Mouse (Mus musculus): ENCODE measurements at regions not wholly inside any gene's neighbourhood (a gene's known extent, or its start where the extent isn't known, plus 50 kb on each side); places are given as distances from the start of the nearest gene placed in this dataset.

DNA sequence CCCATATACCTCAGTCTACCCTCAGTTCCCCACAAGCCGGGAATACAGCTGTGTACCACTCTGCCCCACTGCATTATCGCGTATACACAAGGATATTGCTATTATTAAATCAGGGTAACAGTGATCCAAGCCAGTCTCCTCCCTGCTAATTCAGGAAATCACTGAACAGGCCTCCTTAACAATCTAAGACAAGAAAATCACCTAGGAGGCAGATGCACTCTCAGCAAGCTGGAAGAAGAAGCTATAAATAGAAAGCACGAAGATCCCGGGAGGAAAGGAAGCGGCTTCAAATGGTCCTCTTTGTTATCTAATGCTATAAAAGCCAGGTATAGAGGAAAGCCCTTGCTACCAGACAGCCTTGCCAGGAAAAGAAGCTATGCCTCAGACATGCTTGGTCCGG is 304.6 kb downstream of the Wdr11 start:
- TF ChIP-seq POLR2A (IDR thresholded peaks at IDR 0.05; ENCODE audit: borderline replicate concordance, extremely low read depth, low read depth, low read length), result no peak
- no peak for TF ChIP-seq CTCF (IDR thresholded peaks at IDR 0.05; ENCODE audit: insufficient read depth, low read length)
- Histone ChIP-seq H3K4me3 (replicated peaks; ENCODE audit: extremely low read depth, low read depth, low read length) (no peak overlapping the region), H3K4me1 (ENCODE audit: control insufficient read depth, insufficient read depth, low read length) (no peaks in the 10 kb centered on the region)
- WGBS, result 71% methylated on average over 7 of the region's 7 CpGs
- DNase-seq, result no peak

DNA sequence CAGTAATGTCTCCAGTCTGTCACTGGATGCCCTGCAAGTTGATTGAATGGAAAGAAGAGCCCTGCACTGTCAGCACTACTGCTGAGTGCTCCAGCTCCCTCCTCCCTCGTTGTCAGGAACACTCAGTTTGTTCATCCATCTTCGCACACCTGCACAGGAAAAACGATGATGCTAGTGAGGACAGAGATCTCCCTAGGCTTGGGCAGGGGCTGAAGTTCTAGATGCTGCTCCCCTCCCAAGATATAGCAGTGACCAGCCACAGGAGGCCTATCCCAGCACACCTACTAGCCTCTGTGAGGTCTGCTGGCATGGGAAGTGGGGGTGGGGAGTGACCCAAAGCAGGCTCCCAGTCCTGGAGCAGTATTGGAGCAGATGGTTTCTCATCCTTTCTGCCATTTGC is 305.8 kb downstream of the Wdr11 start:
- 61% methylated on average over 3 of the region's 3 CpGs for WGBS
- Histone ChIP-seq H3K4me3 (replicated peaks; ENCODE audit: extremely low read depth, low read depth, low read length) (no peak overlapping the region), H3K4me1 (ENCODE audit: control insufficient read depth, insufficient read depth, low read length) (no peaks in the 10 kb centered on the region)
- DNase-seq, result no peak
- TF ChIP-seq POLR2A (IDR thresholded peaks at IDR 0.05; ENCODE audit: borderline replicate concordance, extremely low read depth, low read depth, low read length) (no peak), CTCF (IDR thresholded peaks at IDR 0.05; ENCODE audit: insufficient read depth, low read length) (no peak)

DNA sequence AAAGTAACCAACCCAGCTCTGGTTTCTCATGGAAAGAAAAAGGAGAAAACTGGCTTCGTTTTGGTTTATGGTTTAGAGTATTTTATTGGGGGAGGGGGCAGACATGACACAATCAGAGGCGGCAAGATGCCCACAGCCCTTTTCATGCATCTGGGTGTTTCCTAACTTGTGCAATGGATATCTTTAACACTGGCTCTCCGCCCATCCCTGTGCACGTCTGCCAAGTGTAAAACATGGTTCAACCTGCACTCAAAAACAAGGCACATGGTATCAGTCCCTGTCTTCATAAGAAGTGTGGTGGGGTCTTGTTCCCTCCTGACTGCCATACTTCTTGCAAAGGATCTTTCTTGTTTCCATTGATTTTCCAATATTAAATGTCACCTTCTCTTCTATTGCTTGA is 310.6 kb downstream of the Wdr11 start:
- no peak for DNase-seq
- no peak for TF ChIP-seq POLR2A (IDR thresholded peaks at IDR 0.05; ENCODE audit: borderline replicate concordance, extremely low read depth, low read depth, low read length)
- no peak for TF ChIP-seq CTCF (IDR thresholded peaks at IDR 0.05; ENCODE audit: insufficient read depth, low read length)
- Histone ChIP-seq H3K4me3 (replicated peaks; ENCODE audit: extremely low read depth, low read depth, low read length) (no peak overlapping the region), H3K4me1 (ENCODE audit: control insufficient read depth, insufficient read depth, low read length) (no peaks in the 10 kb centered on the region)
- 68% methylated on average over 4 of the region's 4 CpGs for WGBS

DNA sequence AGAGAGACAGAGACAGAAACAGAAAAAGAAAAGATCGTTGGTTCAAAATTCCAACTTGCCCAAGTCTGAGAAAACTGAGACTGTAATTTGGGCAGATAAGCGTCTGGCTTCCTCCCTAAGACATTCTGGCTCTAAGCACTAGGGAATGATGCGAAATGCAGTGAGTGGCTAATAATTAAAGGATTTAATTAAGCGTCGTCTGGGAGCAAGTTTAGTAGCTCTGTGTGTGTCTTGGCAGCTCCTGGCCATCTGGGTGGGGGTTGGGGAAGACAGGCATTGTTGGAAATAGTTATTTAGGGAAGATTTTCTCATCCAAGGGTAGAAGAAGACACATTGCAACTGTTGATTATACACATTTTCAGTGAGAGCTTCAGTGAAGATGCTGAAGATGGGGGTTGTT is 311.5 kb downstream of the Wdr11 start:
- Histone ChIP-seq H3K4me3 (replicated peaks; ENCODE audit: extremely low read depth, low read depth, low read length) (no peak overlapping the region), H3K4me1 (ENCODE audit: control insufficient read depth, insufficient read depth, low read length) (no peaks in the 10 kb centered on the region)
- no peak for TF ChIP-seq POLR2A (IDR thresholded peaks at IDR 0.05; ENCODE audit: borderline replicate concordance, extremely low read depth, low read depth, low read length)
- TF ChIP-seq CTCF (IDR thresholded peaks at IDR 0.05; ENCODE audit: insufficient read depth, low read length), result no peak
- DNase-seq, result no peak
- 73% methylated on average over 5 of the region's 5 CpGs for WGBS

DNA sequence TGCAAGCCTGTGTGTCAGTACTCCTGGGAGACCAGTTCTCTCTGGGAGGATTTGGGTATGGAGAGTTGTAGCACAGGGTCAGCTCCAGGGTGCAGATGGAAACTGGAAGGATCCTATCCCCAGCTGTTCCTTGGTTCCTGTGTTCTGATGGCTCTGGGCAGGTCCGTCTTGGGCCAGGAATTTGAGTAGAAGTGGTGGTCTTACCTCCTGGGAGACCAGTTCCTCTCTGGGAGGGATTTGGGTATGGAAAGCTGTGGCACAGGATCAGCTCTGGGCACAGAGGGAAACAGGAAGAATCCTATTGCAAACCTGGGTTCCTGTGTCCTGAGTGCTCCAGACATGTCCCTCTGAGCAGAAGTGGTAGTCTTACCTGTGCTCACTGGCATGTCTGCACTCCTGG is 314.5 kb downstream of the Wdr11 start:
- WGBS, result 79% methylated on average over 1 of the region's 1 CpGs
- no peak for DNase-seq
- Histone ChIP-seq H3K4me1 (ENCODE audit: control insufficient read depth, insufficient read depth, low read length) (no peaks in the 10 kb centered on the region), H3K4me3 (replicated peaks; ENCODE audit: extremely low read depth, low read depth, low read length) (no peak overlapping the region)
- TF ChIP-seq POLR2A (IDR thresholded peaks at IDR 0.05; ENCODE audit: borderline replicate concordance, extremely low read depth, low read depth, low read length) (no peak), CTCF (IDR thresholded peaks at IDR 0.05; ENCODE audit: insufficient read depth, low read length) (no peak)

DNA sequence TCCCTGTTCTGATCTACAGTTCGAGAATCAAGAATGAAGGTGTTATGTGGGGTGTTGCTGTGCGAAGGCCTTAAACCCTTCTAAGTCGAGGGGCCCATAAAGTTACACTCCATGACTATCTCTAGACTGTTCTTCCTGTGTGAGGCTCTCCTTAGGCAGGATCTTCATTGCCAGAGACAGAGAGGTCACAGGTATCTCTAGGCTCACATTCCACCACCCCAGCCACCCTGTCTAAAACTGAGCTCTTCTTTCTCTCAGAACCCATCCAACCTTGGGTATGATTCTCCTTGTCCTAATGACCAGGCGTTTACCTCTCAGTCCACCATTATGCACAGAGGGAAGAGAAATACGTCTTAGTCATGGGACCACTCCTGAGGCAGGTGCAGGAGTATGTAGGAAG is 317.2 kb downstream of the Wdr11 start:
- Histone ChIP-seq H3K4me1 (ENCODE audit: control insufficient read depth, insufficient read depth, low read length) (no peaks in the 10 kb centered on the region), H3K4me3 (replicated peaks; ENCODE audit: extremely low read depth, low read depth, low read length) (no peak overlapping the region)
- 88% methylated on average over 5 of the region's 5 CpGs for WGBS
- TF ChIP-seq CTCF (IDR thresholded peaks at IDR 0.05; ENCODE audit: insufficient read depth, low read length) (no peak), POLR2A (IDR thresholded peaks at IDR 0.05; ENCODE audit: borderline replicate concordance, extremely low read depth, low read depth, low read length) (no peak)
- DNase-seq, result no peak

DNA sequence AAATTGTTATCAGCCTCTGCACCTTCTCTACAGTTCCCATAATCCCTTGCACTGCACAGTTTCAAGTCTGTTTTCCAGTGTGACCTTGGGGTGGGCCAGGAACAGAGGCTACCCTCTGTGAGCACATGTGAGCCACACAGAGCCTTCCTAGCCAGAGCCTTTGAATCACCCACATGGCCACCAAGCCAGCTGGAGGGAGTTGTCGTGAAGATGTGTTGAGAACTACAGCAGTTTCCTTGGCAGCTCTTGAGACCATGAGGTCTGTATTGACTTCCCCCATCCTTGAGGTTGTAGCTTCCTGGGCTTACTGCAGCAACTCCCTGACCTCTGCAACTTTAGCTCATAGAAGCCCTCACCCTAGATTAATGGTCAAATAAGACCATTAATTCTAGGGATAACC is 318.1 kb downstream of the Wdr11 start:
- no peak for TF ChIP-seq POLR2A (IDR thresholded peaks at IDR 0.05; ENCODE audit: borderline replicate concordance, extremely low read depth, low read depth, low read length)
- no peak for TF ChIP-seq CTCF (IDR thresholded peaks at IDR 0.05; ENCODE audit: insufficient read depth, low read length)
- H3K4me3 ChIP-seq (replicated peaks; ENCODE audit: extremely low read depth, low read depth, low read length), result no peak overlapping the region
- DNase-seq, result no peak
- 58% methylated on average over 1 of the region's 1 CpGs for whole genome bisulfite sequencing
- no peaks in the 10 kb centered on the region for H3K4me1 ChIP-seq (ENCODE audit: control insufficient read depth, insufficient read depth, low read length)

DNA sequence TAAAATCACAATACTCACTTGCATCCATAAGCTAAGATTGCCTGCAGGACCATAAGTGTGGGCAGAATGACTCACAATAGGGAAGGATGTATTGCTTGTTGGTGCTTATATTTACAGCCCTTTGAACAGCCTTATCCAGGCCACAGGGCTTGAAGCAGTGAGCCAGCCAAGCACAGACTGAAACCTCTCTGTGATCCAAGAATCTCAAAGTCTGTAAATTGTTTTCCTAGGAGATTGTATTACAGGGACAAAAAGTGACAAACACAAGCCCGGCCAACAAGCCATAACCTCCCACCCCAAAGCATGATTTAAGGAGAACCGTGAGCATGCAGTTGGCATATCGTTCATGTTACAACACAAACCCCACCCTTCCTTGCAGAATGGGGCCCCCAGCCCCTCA is 319.2 kb downstream of the Wdr11 start:
- Histone ChIP-seq H3K4me1 (ENCODE audit: control insufficient read depth, insufficient read depth, low read length) (no peaks in the 10 kb centered on the region), H3K4me3 (replicated peaks; ENCODE audit: extremely low read depth, low read depth, low read length) (no peak overlapping the region)
- no peak for DNase-seq
- no peak for TF ChIP-seq CTCF (IDR thresholded peaks at IDR 0.05; ENCODE audit: insufficient read depth, low read length)
- no peak for TF ChIP-seq POLR2A (IDR thresholded peaks at IDR 0.05; ENCODE audit: borderline replicate concordance, extremely low read depth, low read depth, low read length)
- WGBS, result 56% methylated on average over 3 of the region's 3 CpGs

DNA sequence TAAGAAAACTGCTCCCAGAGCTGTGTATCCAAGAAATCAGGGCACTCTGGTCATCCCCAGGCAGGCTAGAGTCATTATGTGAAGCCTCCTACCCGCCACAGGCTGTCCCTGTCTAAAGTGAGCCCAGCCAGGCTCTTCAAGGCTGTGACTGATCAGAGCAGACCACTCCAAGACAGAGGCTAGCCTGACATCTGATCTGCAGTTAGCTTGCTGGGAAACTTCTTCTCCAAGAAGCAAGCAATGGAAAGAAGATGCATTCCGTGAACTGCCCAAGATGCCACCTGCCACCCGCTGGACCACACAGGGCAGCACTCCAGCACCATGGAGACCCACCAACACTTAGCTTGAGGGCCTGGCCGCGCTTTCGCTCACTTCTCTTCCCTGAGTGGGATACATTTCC is 323.2 kb downstream of the Wdr11 start:
- 93% methylated on average over 6 of the region's 6 CpGs for WGBS
- no peak overlapping the region for H3K4me3 ChIP-seq (replicated peaks; ENCODE audit: extremely low read depth, low read depth, low read length)
- TF ChIP-seq POLR2A (IDR thresholded peaks at IDR 0.05; ENCODE audit: borderline replicate concordance, extremely low read depth, low read depth, low read length), result no peak
- TF ChIP-seq CTCF (IDR thresholded peaks at IDR 0.05; ENCODE audit: insufficient read depth, low read length), result no peak
- no peak for DNase-seq
- no peaks in the 10 kb centered on the region for H3K4me1 ChIP-seq (ENCODE audit: control insufficient read depth, insufficient read depth, low read length)

DNA sequence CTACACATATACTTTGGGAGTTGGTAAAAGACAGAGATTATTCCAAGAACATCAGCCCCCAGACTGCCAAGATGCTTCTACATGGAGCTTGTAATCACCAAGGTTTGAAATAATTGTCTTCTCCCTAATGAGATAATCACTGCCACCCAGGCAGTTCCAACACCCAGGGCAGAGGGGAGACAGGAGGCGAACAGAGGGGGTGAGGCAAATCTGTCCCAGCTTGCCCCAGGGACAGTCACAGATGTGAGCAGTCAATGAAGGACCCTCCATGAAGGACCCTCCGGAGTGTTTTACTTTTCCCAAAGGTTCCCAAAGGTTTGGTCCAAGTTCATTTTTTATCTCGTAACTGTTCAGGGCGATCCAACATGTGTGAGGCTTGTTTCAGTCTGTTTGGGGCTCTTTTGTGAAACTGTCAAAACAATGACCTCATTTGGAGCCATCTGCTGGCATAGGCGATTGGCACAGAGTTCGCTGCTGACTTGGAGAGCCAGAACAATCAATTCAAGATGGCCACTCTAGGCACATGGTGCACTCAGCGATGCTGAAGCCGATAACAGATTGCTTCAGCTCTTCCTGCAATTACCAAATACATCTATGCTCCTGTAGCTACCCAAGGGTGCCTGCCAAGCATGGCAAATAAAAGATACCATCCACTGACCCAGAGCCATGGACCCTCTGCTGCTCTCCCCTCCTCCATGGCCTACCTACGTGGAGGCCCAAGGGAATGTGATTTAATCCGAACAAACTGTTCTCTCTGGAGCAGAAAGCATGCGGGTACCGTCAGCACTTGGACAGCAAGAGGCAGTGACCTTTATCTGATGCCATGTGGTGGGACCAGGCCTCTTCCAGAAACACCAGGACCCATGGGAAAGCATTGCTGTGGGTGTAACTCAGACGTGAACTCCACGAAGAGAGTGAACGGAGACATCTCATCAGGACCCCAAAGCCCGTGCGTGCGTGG is 326.9 kb downstream of the Wdr11 start:
- no peak for DNase-seq
- Histone ChIP-seq H3K4me3 (replicated peaks; ENCODE audit: extremely low read depth, low read depth, low read length) (no peak overlapping the region), H3K4me1 (ENCODE audit: control insufficient read depth, insufficient read depth, low read length) (no peaks in the 10 kb centered on the region)
- TF ChIP-seq POLR2A (IDR thresholded peaks at IDR 0.05; ENCODE audit: borderline replicate concordance, extremely low read depth, low read depth, low read length), result no peak
- TF ChIP-seq CTCF (IDR thresholded peaks at IDR 0.05; ENCODE audit: insufficient read depth, low read length), result no peak
- WGBS, result 85% methylated on average over 18 of the region's 18 CpGs
